Mouse (Mus musculus): ENCODE results near the gene Nme2.

GRCm38 (mm10) chr11:93995111-93995719 lies 39.2 kb upstream of the Nme2 start:
- TF ChIP-seq TCF12 (IDR thresholded peaks at IDR 0.05; ENCODE audit: insufficient read depth, poor library complexity, severe bottlenecking) (no peak), SRF (IDR thresholded peaks at IDR 0.05; ENCODE audit: control insufficient read depth, insufficient read length, low read depth) (no peak), MAX (IDR thresholded peaks at IDR 0.05; ENCODE audit: low read depth) (no peak), POLR2A (IDR thresholded peaks at IDR 0.05; ENCODE audit: insufficient read length, low read depth) (peak; percentile 58), POLR2AphosphoS2 (IDR thresholded peaks at IDR 0.05; ENCODE audit: insufficient read length, low read depth) (no peak), CEBPB (IDR thresholded peaks at IDR 0.05; ENCODE audit: insufficient read depth, poor library complexity, severe bottlenecking) (0 out of 2 replicates have a peak, but pooled peaks have one; percentile 5), REST (IDR thresholded peaks at IDR 0.05; ENCODE audit: insufficient read depth, insufficient read length) (no peak), MYOG (IDR thresholded peaks at IDR 0.05; ENCODE audit: control insufficient read depth in 1 of 3, insufficient read depth in 1 of 3, insufficient read length in 2 of 3, low read depth in 2 of 3) (no peak), E2F4 (IDR thresholded peaks at IDR 0.05; ENCODE audit: insufficient read depth) (no peak), USF1 (IDR thresholded peaks at IDR 0.05; ENCODE audit: low read depth) (peak; percentile 54), MYOD1 (IDR thresholded peaks at IDR 0.05; ENCODE audit: control insufficient read depth in 1 of 3, insufficient read length in 2 of 3, low read depth in 2 of 3) (no peak)

Measured in myocyte (in vitro differentiated cells).